Mouse (Mus musculus): Measurements from ENCODE around the gene Wnk1. TPM values are rescaled to one million over a fixed set of nuclear protein-coding genes. Genes with fewer than 3 reads are reported as not detected.

The Wnk1 gene
- polyA plus RNA-seq, 1 experiment from 2014 or later = 49.3 TPM

DNA sequence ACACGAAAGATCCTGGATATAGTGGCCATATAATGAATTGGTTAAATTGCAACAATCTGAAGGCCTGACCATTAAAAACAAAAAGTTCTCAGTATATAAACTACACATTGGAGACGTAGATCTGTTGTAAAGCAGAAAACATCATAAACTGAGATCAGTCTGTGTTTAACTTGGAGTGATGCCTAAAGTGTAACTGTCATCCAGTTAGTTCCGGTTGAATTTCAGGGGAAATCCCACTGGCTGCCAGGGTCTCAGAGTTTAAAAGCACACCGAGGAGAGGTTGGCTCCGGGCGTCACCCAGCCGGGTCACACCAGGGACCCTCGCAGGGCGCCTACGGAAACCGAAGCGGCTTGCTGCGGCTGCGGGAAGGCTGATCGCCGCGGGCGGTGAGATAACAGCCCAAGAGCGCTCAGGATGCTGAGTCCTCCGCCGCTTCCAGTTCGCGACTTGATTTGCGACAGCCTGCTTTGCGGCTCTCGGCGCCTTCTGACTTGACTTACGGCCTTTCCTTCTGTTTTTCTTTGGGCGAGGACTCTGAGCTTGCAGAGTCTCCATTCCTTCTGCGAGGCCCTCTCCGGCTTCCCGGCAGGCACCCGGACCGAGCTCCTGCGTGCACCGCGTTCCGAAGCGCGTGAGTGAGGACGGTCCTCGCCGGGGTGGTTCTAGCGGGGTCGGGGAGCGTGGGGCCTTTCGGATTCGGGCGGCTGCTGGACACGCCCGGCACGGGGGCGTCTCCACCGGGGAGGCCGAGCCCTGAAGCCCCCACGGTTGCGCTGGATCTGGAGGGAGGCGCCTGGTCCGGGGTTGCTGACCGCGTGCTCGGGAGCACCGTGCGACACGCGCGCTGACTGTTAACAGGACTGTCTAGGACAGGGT lies 136.0 kb downstream of the Wnk1 start, which contains the start of gene Rad52:
Rad52 (plus strand) TSS at position 495 of the 877 bp plus-strand sequence.
- 1% methylated on average over 67 of the region's 67 CpGs for WGBS
- Histone ChIP-seq H3K27me3 (ENCODE audit: control insufficient read depth, insufficient read depth, low read length) (no peaks in the 10 kb centered on the region), H3K4me3 (ENCODE audit: low read length) (peak within 1 kb of the TSS; percentile 76), H3K36me3 (ENCODE audit: control insufficient read depth, insufficient read depth) (no peaks in the 10 kb centered on the region), H3K9ac (ENCODE audit: low read length) (peak within 1 kb of the TSS; percentile 86), H3K4me2 (ENCODE audit: low read depth, low read length) (peak within 1 kb of the TSS; percentile 91), H3K27ac (ENCODE audit: low read length) (peak within 1 kb of the TSS; percentile 95), H3K4me1 (ENCODE audit: control insufficient read depth, insufficient read depth, low read length) (peaks cover 4% of the 10 kb centered on the region), H3K9me3 (replicated peaks; ENCODE audit: control insufficient read depth, low read length) (no peaks in the 10 kb centered on the region)
- peak; percentile 88 for ATAC-seq (replicated peaks; ENCODE audit: extremely low read depth, insufficient read depth, low FRiP score)

DNA sequence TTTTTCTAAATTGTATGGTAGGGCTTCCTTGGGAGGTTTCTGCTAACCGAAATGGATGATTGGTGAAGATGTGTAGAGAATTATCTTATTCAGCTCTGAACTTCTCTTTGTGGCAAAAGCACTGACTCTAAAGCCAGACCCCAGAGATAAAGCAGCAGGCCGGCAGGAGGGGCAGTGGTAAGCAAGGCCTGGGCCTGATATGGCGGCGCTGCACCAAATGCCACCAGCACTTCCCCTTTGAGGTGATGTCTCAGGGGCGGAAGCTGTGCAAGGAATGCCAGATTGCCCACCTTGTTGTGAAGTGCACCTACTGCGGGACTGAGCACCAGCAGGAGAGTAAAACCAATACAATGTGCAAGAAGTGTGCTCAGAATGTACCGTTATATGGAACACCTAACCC lies 145.8 kb downstream of the Wnk1 start:
- Histone ChIP-seq H3K27me3 (ENCODE audit: control insufficient read depth, insufficient read depth, low read length) (no peaks in the 10 kb centered on the region), H3K27ac (ENCODE audit: low read length) (no peak overlapping the region), H3K4me2 (ENCODE audit: low read depth, low read length) (no peak overlapping the region), H3K36me3 (ENCODE audit: control insufficient read depth, insufficient read depth) (no peaks in the 10 kb centered on the region), H3K9ac (ENCODE audit: low read length) (no peak overlapping the region), H3K4me1 (ENCODE audit: control insufficient read depth, insufficient read depth, low read length) (no peaks in the 10 kb centered on the region), H3K9me3 (replicated peaks; ENCODE audit: control insufficient read depth, low read length) (no peaks in the 10 kb centered on the region), H3K4me3 (ENCODE audit: low read length) (no peak overlapping the region)
- 78% methylated on average over 7 of the region's 7 CpGs for WGBS
- no peak for ATAC-seq (replicated peaks; ENCODE audit: extremely low read depth, insufficient read depth, low FRiP score)

DNA sequence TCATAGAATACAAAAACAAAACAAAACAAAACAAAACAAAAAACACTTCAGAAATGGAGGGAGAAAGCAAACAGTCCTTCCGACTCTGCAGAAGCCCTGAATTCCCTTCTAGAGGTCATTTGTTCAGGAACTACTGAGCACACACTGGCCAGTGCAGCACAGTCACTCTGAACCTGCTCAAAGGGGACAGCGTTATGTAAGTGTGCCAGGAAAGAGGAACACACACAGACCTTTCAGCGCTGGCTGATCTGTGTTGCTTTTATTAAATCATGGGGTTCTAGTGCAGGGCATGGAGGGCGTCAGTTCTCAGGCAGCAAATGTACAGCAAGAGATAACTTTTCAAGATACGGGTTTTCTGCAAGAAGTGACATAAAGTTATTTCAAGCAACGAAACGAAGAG lies 155.3 kb downstream of the Wnk1 start:
- 47% methylated on average over 7 of the region's 7 CpGs for WGBS
- no peak for ATAC-seq (replicated peaks; ENCODE audit: extremely low read depth, insufficient read depth, low FRiP score)
- H3K9me3 ChIP-seq (replicated peaks; ENCODE audit: control insufficient read depth, low read length) = no peaks in the 10 kb centered on the region
- no peak overlapping the region for H3K4me3 ChIP-seq (ENCODE audit: low read length)
- H3K27ac ChIP-seq (ENCODE audit: low read length) = no peak overlapping the region
- no peaks in the 10 kb centered on the region for H3K36me3 ChIP-seq (ENCODE audit: control insufficient read depth, insufficient read depth)
- no peak overlapping the region for H3K4me2 ChIP-seq (ENCODE audit: low read depth, low read length)
- no peaks in the 10 kb centered on the region; the same call in 1 of the 2 replicates for H3K27me3 ChIP-seq (ENCODE audit: control insufficient read depth, insufficient read depth, low read length)
- H3K9ac ChIP-seq (ENCODE audit: low read length) = no peak overlapping the region
- no peaks in the 10 kb centered on the region for H3K4me1 ChIP-seq (ENCODE audit: control insufficient read depth, insufficient read depth, low read length)

MicroRNA genes within 50 kb of the gene (microRNA counts, 519-probe panel; counts per million panel counts)
- not detected for microRNA mmu-miR-706

Small RNAs within 50 kb of the gene (microRNA-seq; reads per million reads assigned to microRNA genes)
- gene Mir706 = not detected

Other genes with a start within 250 kb of the Wnk1 start
- gene Erc1, start 190.5 kb downstream of the Wnk1 start, polyA plus RNA-seq (2015; fragmentation: Nextera tagmentation; extraction: Ambion mirVana) = 12.7 and 13.7 TPM in 2 replicates
- 14.2 and 16.0 TPM in 2 replicates for gene Rad52, start 136.0 kb downstream of the Wnk1 start, polyA plus RNA-seq (2015; fragmentation: Nextera tagmentation; extraction: Ambion mirVana)
- gene Ninj2, start 54.7 kb upstream of the Wnk1 start, polyA plus RNA-seq (2015; fragmentation: Nextera tagmentation; extraction: Ambion mirVana) = 0.25 TPM in 1 of 2 replicates, not detected in the other

Data from heart, embryonic 16.5 days (tissue).